8 mouse cellular contexts compared by ENCODE assay signal in the genomic region with DNA sequence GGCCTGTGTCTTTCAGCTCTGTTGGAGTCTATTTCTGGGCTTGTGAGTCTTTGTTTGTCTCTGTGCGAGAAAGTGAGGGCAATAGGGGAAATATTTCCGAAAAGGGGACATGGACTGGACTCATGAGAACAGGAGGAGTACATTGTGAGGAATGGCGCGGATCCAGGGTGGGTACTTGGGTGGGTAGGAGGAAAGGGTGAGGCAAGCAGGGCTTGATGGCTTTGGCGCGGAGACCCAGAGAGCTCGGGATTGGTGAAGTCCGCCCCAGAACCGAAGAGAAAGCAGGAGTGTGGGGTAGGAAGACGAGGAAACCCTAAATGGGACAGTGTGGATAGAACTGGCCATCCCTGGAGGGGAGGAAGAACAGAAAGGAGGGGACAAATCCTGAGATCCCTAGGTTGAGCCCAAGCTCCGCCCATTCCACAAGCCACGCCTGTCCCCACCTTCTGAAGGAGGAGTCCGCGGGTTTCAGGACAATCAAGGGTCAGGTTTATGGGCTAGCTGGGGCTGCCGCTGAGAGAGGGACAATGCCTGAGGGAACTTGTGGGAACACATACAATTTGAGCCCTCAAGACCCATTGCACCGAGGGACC. TPM values are rescaled to one million over a fixed set of nuclear protein-coding genes. Genes with fewer than 3 reads are reported as not detected.
DNase-seq lines count a peak whose midpoint lies in the region; ATAC-seq and TF ChIP-seq lines count a peak whose summit lies in the region.

No protein-coding gene starts in this region.

- H3K9me3 ChIP-seq in forebrain, embryonic 12.5 days, result no peaks in the 10 kb centered on the region
- no peaks in the 10 kb centered on the region for H3K9me3 ChIP-seq in midbrain, embryonic 10.5 days (replicated peaks)

- peaks cover 3% of the 10 kb centered on the region; the same call in 1 of the 2 replicates for H3K27me3 ChIP-seq in forebrain, embryonic 12.5 days
- H3K27me3 ChIP-seq in midbrain, embryonic 10.5 days (ENCODE audit: low read depth, poor library complexity, severe bottlenecking), result peaks cover 69% of the 10 kb centered on the region

- no peak for TF ChIP-seq POLR2A in brain, embryonic 14.5 days (IDR thresholded peaks at IDR 0.05; ENCODE audit: borderline replicate concordance, extremely low read depth, insufficient read depth, insufficient read length, poor library complexity, severe bottlenecking)

- H3K27ac ChIP-seq in forebrain, embryonic 12.5 days, result peak overlapping the region; percentile 99
- peak overlapping the region; percentile 97 for H3K27ac ChIP-seq in midbrain, embryonic 10.5 days (replicated peaks)

- peaks cover 85% of the 10 kb centered on the region for H3K4me1 ChIP-seq in forebrain, embryonic 12.5 days
- peaks cover 96% of the 10 kb centered on the region for H3K4me1 ChIP-seq in midbrain, embryonic 10.5 days

- H3K4me2 ChIP-seq in forebrain, embryonic 12.5 days, result peak overlapping the region; percentile 90

- H3K9ac ChIP-seq in forebrain, embryonic 12.5 days, result peak overlapping the region; percentile 90

- peak; percentile 40 for ATAC-seq in forebrain, embryonic 12.5 days (ENCODE audit: low FRiP score)

- whole genome bisulfite sequencing in forebrain, embryonic 12.5 days, result 1% methylated on average over 16 of the region's 16 CpGs
- under 1% methylated on average over 16 of the region's 16 CpGs for WGBS in midbrain, embryonic 10.5 days

- DNase-seq in NIH3T3 (ENCODE audit: low read depth), result peak; percentile 89
- peak; percentile 94 for DNase-seq in brain, embryonic 14.5 days (ENCODE audit: low read depth)
- DNase-seq in heart, postnatal 14 days, result peak; percentile 88 to 91
- DNase-seq in kidney, postnatal 4 days, result peak; percentile 92 to 93
- DNase-seq in midbrain, embryonic 10.5 days (ENCODE audit: low spot score), result peak; percentile 81
- DNase-seq in urinary bladder, postnatal 25 days (ENCODE audit: low spot score), result peak; percentile 82
- DNase-seq in thymus, postnatal 25 days, result no peak

- intact Hi-C loops in heart, postnatal 14 days (cut with DNase I), result no loop called here

- H3K36me3 ChIP-seq in forebrain, embryonic 12.5 days (replicated peaks), result no peaks in the 10 kb centered on the region
- H3K36me3 ChIP-seq in midbrain, embryonic 10.5 days, result no peaks in the 10 kb centered on the region

- no peak for TF ChIP-seq CTCF in brain, embryonic 14.5 days (IDR thresholded peaks at IDR 0.05; ENCODE audit: borderline replicate concordance, extremely low read depth, insufficient read depth, insufficient read length)

- peak overlapping the region; percentile 69 for H3K4me3 ChIP-seq in forebrain, embryonic 12.5 days (replicated peaks)
- H3K4me3 ChIP-seq in midbrain, embryonic 10.5 days, result peak overlapping the region; percentile 75

RNA-seq across cellular contexts. Expression of a gene that starts 16.3 kb away (rescaled TPM):
- 21.9 and 26.8 TPM in 2 replicates for polyA plus RNA-seq in brain, embryonic 14.5 days (2012; rRNA removed)
- polyA plus RNA-seq in forebrain, embryonic 12.5 days (2016; fragmentation: Nextera tagmentation; extraction: Ambion mirVana), result 18.7 and 18.8 TPM in 2 replicates
- 10 to 100 TPM; 12.4 to 14.3 TPM for total RNA-seq in heart, postnatal 14 days (2021)
- polyA plus RNA-seq in midbrain, embryonic 10.5 days (2016; fragmentation: Nextera tagmentation; extraction: Ambion mirVana), result 14.8 and 19.7 TPM in 2 replicates

RNA-seq across cellular contexts. Expression of a gene that starts 21.4 kb away (rescaled TPM):
- polyA plus RNA-seq in brain, embryonic 14.5 days (2012; rRNA removed), result 162 and 203 TPM in 2 replicates
- polyA plus RNA-seq in forebrain, embryonic 12.5 days (2016; fragmentation: Nextera tagmentation; extraction: Ambion mirVana), result 101 and 113 TPM in 2 replicates
- total RNA-seq in heart, postnatal 14 days (2021), result 10 to 100 TPM; 59.2 to 60.7 TPM
- polyA plus RNA-seq in midbrain, embryonic 10.5 days (2016; fragmentation: Nextera tagmentation; extraction: Ambion mirVana), result 32.4 and 44.8 TPM in 2 replicates

RNA-seq across cellular contexts. Expression of a gene that starts 25.6 kb away (rescaled TPM):
- 75.5 and 85.9 TPM in 2 replicates for polyA plus RNA-seq in brain, embryonic 14.5 days (2012; rRNA removed)
- 141 and 142 TPM in 2 replicates for polyA plus RNA-seq in forebrain, embryonic 12.5 days (2016; fragmentation: Nextera tagmentation; extraction: Ambion mirVana)
- 10 to 100 TPM; 44.0 to 45.7 TPM for total RNA-seq in heart, postnatal 14 days (2021)
- polyA plus RNA-seq in midbrain, embryonic 10.5 days (2016; fragmentation: Nextera tagmentation; extraction: Ambion mirVana), result 160 and 170 TPM in 2 replicates

RNA-seq across cellular contexts. Expression of a gene that starts 46.2 kb away (rescaled TPM):
- polyA plus RNA-seq in brain, embryonic 14.5 days (2012; rRNA removed), result 0.19 and 0.34 TPM in 2 replicates
- polyA plus RNA-seq in forebrain, embryonic 12.5 days (2016; fragmentation: Nextera tagmentation; extraction: Ambion mirVana), result 0.24 and 0.37 TPM in 2 replicates
- not detected for total RNA-seq in heart, postnatal 14 days (2021)
- 0.05 TPM in 1 of 2 replicates, not detected in the other for polyA plus RNA-seq in midbrain, embryonic 10.5 days (2016; fragmentation: Nextera tagmentation; extraction: Ambion mirVana)
